Mouse (Mus musculus): ENCODE data around the gene Ptgir. TPM values are rescaled to one million over a fixed set of nuclear protein-coding genes. Genes with fewer than 3 reads are reported as not detected.

The Ptgir gene
- total RNA-seq, 2 experiments from 2014 or later, result 2.6 to 3.3 TPM

Other genes starting within 250 kb of the Ptgir start
- not detected for gene Ceacam15, start 230.8 kb upstream of the Ptgir start, total RNA-seq (2021)
- not detected for gene Ceacam9, start 184.6 kb upstream of the Ptgir start, total RNA-seq (2021)
- gene Ap2s1, start 168.1 kb upstream of the Ptgir start, total RNA-seq (2021), result 100 to 1,000 TPM in 1 of 2 experiments, 10 to 100 TPM in 1; 86.6 to 106 TPM
- gene Slc1a5, start 125.2 kb upstream of the Ptgir start, total RNA-seq (2021), result 10 to 100 TPM; 51.8 to 55.1 TPM
- gene Strn4, start 90.6 kb upstream of the Ptgir start, total RNA-seq (2021), result 10 to 100 TPM; 66.6 to 78.7 TPM
- gene Fkrp, start 89.8 kb upstream of the Ptgir start, total RNA-seq (2021), result 10 to 100 TPM; 22.7 to 22.9 TPM
- gene Prkd2, start 63.6 kb upstream of the Ptgir start, total RNA-seq (2021), result 10 to 100 TPM; 16.8 to 17.4 TPM
- gene Dact3, start 31.2 kb upstream of the Ptgir start, total RNA-seq (2021), result 10 to 100 TPM; 17.8 to 19.0 TPM
- gene Gng8, start 14.7 kb upstream of the Ptgir start, total RNA-seq (2021), result 1 to 10 TPM; 2.6 TPM
- 100 to 1,000 TPM; 189 to 234 TPM for gene Calm3, start 17.6 kb downstream of the Ptgir start, total RNA-seq (2021)
- 10 to 100 TPM; 48.6 to 49.6 TPM for gene Pnmal2, start 38.2 kb downstream of the Ptgir start, total RNA-seq (2021)
- under 1 TPM in 1 of 2 experiments, not detected in 1; 0.16 TPM for gene Pnmal1, start 53.2 kb downstream of the Ptgir start, total RNA-seq (2021)
- gene Gm42372, start 76.6 kb downstream of the Ptgir start, total RNA-seq (2021), result under 1 TPM in 1 of 2 experiments, not detected in 1; 0.05 TPM
- 10 to 100 TPM; 32.5 to 33.4 TPM for gene Ccdc8, start 86.2 kb downstream of the Ptgir start, total RNA-seq (2021)
- 10 to 100 TPM; 72.9 to 84.4 TPM for gene Ppp5c, start 121.4 kb downstream of the Ptgir start, total RNA-seq (2021)
- 1 to 10 TPM; 6.6 to 8.1 TPM for gene Hif3a, start 155.9 kb downstream of the Ptgir start, total RNA-seq (2021)
- gene Psg16, start 167.6 kb downstream of the Ptgir start, total RNA-seq (2021), result under 1 TPM; 0.05 to 0.20 TPM
- gene Ceacam3, start 243.8 kb downstream of the Ptgir start, total RNA-seq (2021), result not detected